Comparison of ENCODE assay signal across 31 mouse cellular contexts in the genomic region with DNA sequence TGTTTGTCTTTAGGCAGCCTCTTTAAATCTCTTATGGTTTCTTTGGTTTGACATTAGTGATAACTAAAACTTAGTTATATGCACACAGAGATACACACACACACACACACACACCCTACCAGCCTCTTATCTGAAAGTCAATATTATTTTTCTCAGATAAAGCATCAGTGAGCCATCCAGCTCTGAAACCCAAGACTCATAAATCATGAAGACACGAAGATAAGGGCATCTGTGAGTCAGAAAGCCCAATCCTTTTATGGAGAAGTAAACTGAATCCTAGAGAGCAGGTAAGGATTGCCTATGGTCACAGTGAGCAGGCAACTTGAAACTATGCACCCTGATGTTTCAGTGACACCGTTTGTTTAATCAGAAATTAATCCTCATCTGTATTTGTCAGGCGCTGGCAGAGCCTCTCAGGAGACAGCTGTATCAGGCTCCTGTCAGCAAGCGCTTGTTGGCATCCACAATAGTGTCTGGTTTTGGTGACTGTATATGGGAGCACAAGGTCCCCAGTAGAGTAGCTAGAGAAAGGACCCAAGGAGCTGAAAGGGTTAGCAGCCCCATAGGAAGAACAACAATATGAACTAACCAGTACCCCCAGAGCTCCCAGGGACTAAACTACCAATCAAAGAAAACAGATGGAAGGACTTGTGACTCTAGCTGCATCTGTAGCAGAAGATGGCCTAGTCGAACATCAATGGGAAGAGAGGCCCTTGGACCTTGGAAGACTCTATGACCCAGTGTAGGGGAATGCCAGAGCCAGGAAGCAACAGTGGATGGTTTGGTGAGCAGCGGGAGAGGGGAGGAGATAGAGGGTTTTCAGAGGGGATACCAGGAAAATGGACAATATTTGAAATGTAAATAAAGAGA.
DNase-seq lines count a peak whose midpoint lies in the region; ATAC-seq lines count a peak whose summit lies in the region.
"Had no signal": no experiment of that assay in that cellular context is flagged by ENCODE, and none has a peak within 500 bp of the region (broad histone marks: within the 10 kb centered on the region; RNA-seq: fewer than 3 reads in every experiment).

No protein-coding gene starts in this region.

- H3K27me3 ChIP-seq in stomach, embryonic 14.5 days (ENCODE audit: control insufficient read depth, insufficient read depth, low read length) = no peaks in the 10 kb centered on the region
- H3K27me3 ChIP-seq: embryonic facial prominence, embryonic 12.5 days; forebrain, embryonic 15.5 days; heart, embryonic 15.5 days; limb, embryonic 13.5 days; liver, embryonic 12.5 days; megakaryocyte, embryonic 14.5 days; midbrain, embryonic 12.5 days; neural tube, embryonic 13.5 days had no signal

- H3K9me3 ChIP-seq in stomach, embryonic 14.5 days (ENCODE audit: control insufficient read depth, low read depth, low read length) = no peaks in the 10 kb centered on the region
- H3K9me3 ChIP-seq: embryonic facial prominence, embryonic 12.5 days; forebrain, embryonic 15.5 days; G1E; heart, embryonic 10.5 days; heart, embryonic 15.5 days; limb, embryonic 13.5 days; liver, embryonic 12.5 days; midbrain, embryonic 12.5 days; neural tube, embryonic 13.5 days had no signal

- H3K4me2 ChIP-seq in stomach, embryonic 14.5 days (replicated peaks; ENCODE audit: low read depth, low read length) = no peak overlapping the region
- H3K4me2 ChIP-seq: embryonic facial prominence, embryonic 12.5 days; forebrain, embryonic 15.5 days; heart, embryonic 15.5 days; limb, embryonic 13.5 days; liver, embryonic 12.5 days; midbrain, embryonic 12.5 days; neural tube, embryonic 13.5 days had no signal

- H3K4me3 ChIP-seq in stomach, embryonic 14.5 days (ENCODE audit: low read depth, low read length) = no peak overlapping the region
- H3K4me3 ChIP-seq: embryonic facial prominence, embryonic 12.5 days; forebrain, embryonic 15.5 days; heart, embryonic 10.5 days; heart, embryonic 15.5 days; left cerebral cortex, adult 2 months; limb, embryonic 13.5 days; liver, embryonic 12.5 days; megakaryocyte, embryonic 14.5 days; midbrain, embryonic 12.5 days; neural tube, embryonic 13.5 days had no signal

- H3K9ac ChIP-seq in stomach, embryonic 14.5 days (replicated peaks; ENCODE audit: low read depth, low read length) = no peak overlapping the region
- H3K9ac ChIP-seq: embryonic facial prominence, embryonic 12.5 days; forebrain, embryonic 15.5 days; heart, embryonic 15.5 days; limb, embryonic 13.5 days; liver, embryonic 12.5 days; liver, postnatal 0 days; midbrain, embryonic 12.5 days; neural tube, embryonic 13.5 days had no signal

- H3K36me3 ChIP-seq in stomach, embryonic 14.5 days (ENCODE audit: control insufficient read depth, insufficient read depth, low read length) = no peaks in the 10 kb centered on the region
- H3K36me3 ChIP-seq: embryonic facial prominence, embryonic 12.5 days; forebrain, embryonic 15.5 days; G1E; heart, embryonic 10.5 days; heart, embryonic 15.5 days; limb, embryonic 13.5 days; liver, embryonic 12.5 days; midbrain, embryonic 12.5 days; neural tube, embryonic 13.5 days had no signal

- peak; percentile 67; the same call in 1 of the 2 replicates for ATAC-seq in stomach, embryonic 14.5 days (ENCODE audit: insufficient number of reproducible peaks, insufficient read depth, low FRiP score, low read depth)
- ATAC-seq: forebrain, embryonic 15.5 days; hindbrain, embryonic 16.5 days; liver, embryonic 12.5 days; liver, postnatal 0 days; lung, postnatal 0 days had no signal

- WGBS in stomach, embryonic 14.5 days = 38% methylated on average over 6 of the region's 6 CpGs

- no peak overlapping the region for H3K27ac ChIP-seq in stomach, embryonic 14.5 days (ENCODE audit: low read length)
- H3K27ac ChIP-seq: embryonic facial prominence, embryonic 12.5 days; forebrain, embryonic 15.5 days; heart, embryonic 10.5 days; heart, embryonic 15.5 days; left cerebral cortex, adult 2 months; limb, embryonic 13.5 days; liver, embryonic 12.5 days; midbrain, embryonic 12.5 days; neural tube, embryonic 13.5 days had no signal

- no peaks in the 10 kb centered on the region for H3K4me1 ChIP-seq in stomach, embryonic 14.5 days (ENCODE audit: control insufficient read depth, insufficient read depth, low read length)
- H3K4me1 ChIP-seq: embryonic facial prominence, embryonic 12.5 days; forebrain, embryonic 15.5 days; heart, embryonic 15.5 days; limb, embryonic 13.5 days; liver, embryonic 12.5 days; megakaryocyte, embryonic 14.5 days; midbrain, embryonic 12.5 days; neural tube, embryonic 13.5 days had no signal

- DNase-seq in adrenal gland, adult (ENCODE audit: inconsistent age in 2 of 2, low spot score in 1 of 2) = peak; percentile 12 to 55
- DNase-seq in adrenal gland, adult 18-20 months (ENCODE audit: low spot score in 2 of 2) = no peak
- DNase-seq in urinary bladder, postnatal 14 days (ENCODE audit: low spot score) = peak; percentile 22
- no peak for DNase-seq in urinary bladder, postnatal 4 days (ENCODE audit: low spot score in 2 of 2)
- no peak for DNase-seq in layer of hippocampus, adult 9-10 months (ENCODE audit: low spot score)
- no peak for DNase-seq in layer of hippocampus, postnatal 36 days
- DNase-seq: cerebellum, adult 8-10 months; cerebellum, postnatal 25 days; gastrocnemius, postnatal 25 days; heart, adult 11 months; kidney, adult 11 months; kidney, postnatal 14 days; liver, postnatal 0 days; lung, postnatal 4 days; right cerebral cortex, postnatal 4 days; thymus, adult 18-20 months; thymus, postnatal 25 days had no signal

Comparison
In these comparisons a context has a peak if more than half of its experiments do, and no peak if none do; other contexts are left out.
1. DNase-seq: peak in adrenal gland, adult (2 of 2) and urinary bladder, postnatal 14 days (single experiment); none in adrenal gland, adult 18-20 months (0 of 2), urinary bladder, postnatal 4 days (0 of 2), layer of hippocampus, adult 9-10 months (single experiment) and layer of hippocampus, postnatal 36 days (0 of 2).